Mouse (Mus musculus): ENCODE data around the gene Cers6.

- no peak for TF ChIP-seq USF1 (IDR thresholded peaks at IDR 0.05; ENCODE audit: low read depth)
- TF ChIP-seq CTCF (IDR thresholded peaks at IDR 0.05; ENCODE audit: control insufficient read depth, insufficient read depth, insufficient read length): no peak
- TF ChIP-seq MYOD1 (IDR thresholded peaks at IDR 0.05; ENCODE audit: control insufficient read depth, insufficient read length, low read depth): no peak
- TF ChIP-seq MAX (IDR thresholded peaks at IDR 0.05): no peak
- no peak for TF ChIP-seq FOSL1 (IDR thresholded peaks at IDR 0.05; ENCODE audit: insufficient read depth, low read length, poor library complexity, severe bottlenecking)
- TF ChIP-seq MYOG (IDR thresholded peaks at IDR 0.05; ENCODE audit: control insufficient read depth, extremely low read depth, insufficient read length): no peak
These were observed 105.1 kb downstream of the Cers6 start for GRCm38 (mm10) chr2:68966360-68966759.
